Mouse (Mus musculus): ENCODE data around the gene Zfp182. TPM values are rescaled to one million over a fixed set of nuclear protein-coding genes. Genes with fewer than 3 reads are reported as not detected.

The Zfp182 gene
- 10 to 100 TPM; 10.2 to 13.5 TPM for total RNA-seq (2021)

- peak; percentile 71 to 75 for DNase-seq
Measured at GRCm38 (mm10) chrX:21061866-21062543, at the start of gene Zfp182. TSS of gene Zfp182 (minus strand) at chrX:21062316.

GRCm38 (mm10) chrX:21089867-21090239, 27.7 kb upstream of the Zfp182 start:
- DNase-seq: peak in 1 of 2 experiments; percentile 2

GRCm38 (mm10) chrX:21088983-21089866, 27.1 kb upstream of the Zfp182 start, which contains the start of gene Zfp300:
TSS of gene Zfp300 (minus strand) at chrX:21089527.
- DNase-seq: peak; percentile 44 to 62

GRCm38 (mm10) chrX:21088645-21088982, 26.5 kb upstream of the Zfp182 start:
- no peak for DNase-seq

GRCm38 (mm10) chrX:21068106-21068505, 6.0 kb upstream of the Zfp182 start, which contains the start of gene Spaca5:
TSS of gene Spaca5 (plus strand) at chrX:21068406.
- no peak for DNase-seq

- no peak for DNase-seq
Measured at GRCm38 (mm10) chrX:21062544-21062890, 401 bp upstream of the Zfp182 start.

GRCm38 (mm10) chrX:21061460-21061859, 656 bp downstream of the Zfp182 start:
- DNase-seq: no peak

GRCm38 (mm10) chrX:20980901-20981300, 81.2 kb downstream of the Zfp182 start:
- no peak for DNase-seq

Other genes with a start within 250 kb of the Zfp182 start
- gene Timp1, start 192.2 kb downstream of the Zfp182 start, total RNA-seq (2021): under 1 TPM; 0.42 to 0.63 TPM
- 100 to 1,000 TPM; 444 to 469 TPM for gene Syn1, start 141.3 kb downstream of the Zfp182 start, total RNA-seq (2021)
- 10 to 100 TPM; 15.0 to 22.8 TPM for gene Cfp, start 130.8 kb downstream of the Zfp182 start, total RNA-seq (2021)
- gene Elk1, start 111.7 kb downstream of the Zfp182 start, total RNA-seq (2021): 10 to 100 TPM; 90.7 to 95.4 TPM
- gene Uxt, start 100.3 kb downstream of the Zfp182 start, total RNA-seq (2021): 10 to 100 TPM; 11.5 to 12.2 TPM
- not detected for gene Spaca5, start 6.1 kb upstream of the Zfp182 start, total RNA-seq (2021)
- 1 to 10 TPM; 3.0 to 3.8 TPM for gene Zfp300, start 27.2 kb upstream of the Zfp182 start, total RNA-seq (2021)
- gene Ssxa1, start 53.5 kb upstream of the Zfp182 start, total RNA-seq (2021): not detected
- gene Gm21876, start 113.3 kb upstream of the Zfp182 start, total RNA-seq (2021): not detected